Mouse (Mus musculus) limb, embryonic 11.5 days (tissue): ENCODE measurements around the gene Padi3. TPM values are rescaled to one million over a fixed set of nuclear protein-coding genes. Genes with fewer than 3 reads are reported as not detected.

Experiments used
- ATAC-seq: fragments of 200-750 bp; cut with Nextera tagmentation; 2 replicates; pipeline ENCODE4 v1.8.0; 2017; ENCODE audit warnings: low read depth; ENCODE audit not compliant: insufficient number of reproducible peaks, low FRiP score, low TSS enrichment
- DNase-seq: peaks from one replicate; pipeline ENCODE4 v3.0.0-alpha.2; 2015; ENCODE audit warnings: low spot score
- H3K27ac ChIP-seq: fragments of 300-500 bp; sonication (generic); replicated peaks from 2 replicates; pipeline ENCODE4 v1.5.1; 2014; ENCODE audit warnings: low read depth, mild to moderate bottlenecking, low read length
- H3K27me3 ChIP-seq: fragments of 300-500 bp; sonication (generic); 2 replicates; pipeline ENCODE4 v1.6.1; 2014; ENCODE audit warnings: mild to moderate bottlenecking, low read length, mixed read lengths; ENCODE audit not compliant: control insufficient read depth, insufficient read depth
- H3K36me3 ChIP-seq: fragments of 300-500 bp; sonication (generic); 2 replicates; pipeline ENCODE4 v1.6.1; 2014; ENCODE audit warnings: mild to moderate bottlenecking, low read length, moderate library complexity, mixed read lengths; ENCODE audit not compliant: control insufficient read depth, insufficient read depth
- H3K4me1 ChIP-seq: fragments of 300-500 bp; sonication (generic); 2 replicates; pipeline ENCODE4 v1.6.1; 2014; ENCODE audit warnings: low read length, mixed read lengths; ENCODE audit not compliant: control insufficient read depth, insufficient read depth
- H3K4me2 ChIP-seq: fragments of 300-500 bp; sonication (generic); 2 replicates; pipeline ENCODE4 v1.6.1; 2014; ENCODE audit warnings: low read depth, mild to moderate bottlenecking, moderate library complexity; ENCODE audit not compliant: severe bottlenecking
- H3K4me3 ChIP-seq: fragments of 300-500 bp; sonication (generic); 2 replicates; pipeline ENCODE4 v1.5.1; 2014; ENCODE audit warnings: low read depth, low read length
- H3K9ac ChIP-seq: fragments of 300-500 bp; sonication (generic); 2 replicates; pipeline ENCODE4 v1.6.1; 2014; ENCODE audit warnings: mild to moderate bottlenecking, low read length
- H3K9me3 ChIP-seq: fragments of 300-500 bp; sonication (generic); 2 replicates; pipeline ENCODE4 v1.6.1; 2016; ENCODE audit warnings: low read length; ENCODE audit not compliant: control insufficient read depth
- WGBS: fragments of 180-500 bp; shearing (Covaris S2); extraction: QIAGEN DNeasy Blood & Tissue Kit; methylation state at CpG from one replicate; pipeline ENCODE4 v1.1.7; 2014; 5-methylcytosine and 5-hydroxymethylcytosine counted together
- polyA plus RNA-seq: library from polyadenylated mRNA; unstranded; fragments of >200 nt; fragmentation: Nextera tagmentation; extraction: Ambion mirVana; gene quantifications from 2 replicates; pipeline ENCODE4 v1.2.1, GENCODE M21; 2014

Gene Padi3
- polyA plus RNA-seq, 1 experiment from 2014 or later, result 0.61 TPM

GRCm38 (mm10) chr4:140813358-140814185 is 3.1 kb upstream of the Padi3 start:
- ATAC-seq (peak; percentile 41; the same call in 1 of the 2 replicates), DNase-seq (peak; percentile 70)
- Histone ChIP-seq H3K36me3 (no peaks in the 10 kb centered on the region), H3K9ac (peak overlapping the region; percentile 52), H3K9me3 (no peaks in the 10 kb centered on the region), H3K4me3 (peak overlapping the region; percentile 39), H3K27me3 (no peaks in the 10 kb centered on the region), H3K4me1 (peaks cover 29% of the 10 kb centered on the region), H3K27ac (peak overlapping the region; percentile 89), H3K4me2 (peak overlapping the region; percentile 74)
- WGBS, result 3% methylated on average over 13 of the region's 13 CpGs

DNA sequence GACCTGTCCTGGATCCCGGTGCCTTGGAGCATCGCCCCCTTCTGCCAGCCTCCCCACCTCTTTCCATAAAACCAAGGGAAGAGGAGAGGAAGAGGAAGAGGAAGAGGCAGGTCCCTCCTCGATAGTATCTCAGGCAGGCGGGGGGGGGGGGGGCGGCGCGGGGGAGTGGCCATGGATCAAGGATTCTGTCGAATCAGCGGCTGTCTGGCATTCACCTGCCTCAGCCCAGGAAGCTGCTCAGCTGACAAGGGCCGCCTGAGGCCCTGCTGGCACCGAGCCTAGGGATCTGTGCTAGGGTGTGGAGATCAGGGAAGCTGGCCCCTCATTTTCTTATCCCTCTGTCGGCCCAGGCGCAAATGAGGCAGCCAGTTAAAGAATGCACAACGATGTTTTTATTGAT is 2.2 kb upstream of the Padi3 start:
- peak overlapping the region; percentile 89; the same call in 1 of the 2 replicates for H3K27ac ChIP-seq
- no peak for DNase-seq
- H3K4me3 ChIP-seq, result no peak overlapping the region
- no peaks in the 10 kb centered on the region for H3K27me3 ChIP-seq
- no peak for ATAC-seq
- no peak overlapping the region for H3K9ac ChIP-seq
- H3K4me1 ChIP-seq, result peaks cover 29% of the 10 kb centered on the region
- H3K9me3 ChIP-seq, result no peaks in the 10 kb centered on the region
- 27% methylated on average over 10 of the region's 14 CpGs for WGBS
- no peak overlapping the region for H3K4me2 ChIP-seq
- no peaks in the 10 kb centered on the region for H3K36me3 ChIP-seq

DNA sequence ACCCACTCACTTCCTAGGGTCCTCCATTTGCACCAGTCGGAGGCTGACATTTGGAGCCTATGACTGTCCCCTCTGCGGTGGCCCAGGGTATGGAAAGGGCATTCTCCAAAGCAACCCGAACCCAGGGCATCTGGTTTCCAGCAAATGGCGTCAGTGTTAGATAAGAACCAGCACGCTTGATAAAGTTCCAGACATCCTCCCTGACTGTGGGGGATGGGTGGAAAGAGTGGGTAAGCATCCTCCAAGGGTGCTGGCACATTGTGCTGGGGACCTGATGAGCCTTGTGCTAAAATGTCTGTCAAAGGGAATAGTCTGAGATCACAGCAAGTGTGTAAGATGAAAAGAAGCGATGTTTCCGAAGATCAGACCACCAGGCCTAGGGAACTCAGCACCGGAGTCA is 1.7 kb upstream of the Padi3 start:
- no peak overlapping the region for H3K4me3 ChIP-seq
- H3K36me3 ChIP-seq, result no peaks in the 10 kb centered on the region
- no peak for ATAC-seq
- H3K9ac ChIP-seq, result no peak overlapping the region
- no peak for DNase-seq
- peaks cover 29% of the 10 kb centered on the region for H3K4me1 ChIP-seq
- H3K9me3 ChIP-seq, result no peaks in the 10 kb centered on the region
- no peak overlapping the region for H3K4me2 ChIP-seq
- no peaks in the 10 kb centered on the region for H3K27me3 ChIP-seq
- 53% methylated on average over 8 of the region's 8 CpGs for WGBS
- 0 out of 2 replicates have a peak overlapping the region, but pooled peaks have one; percentile 30 for H3K27ac ChIP-seq

DNA sequence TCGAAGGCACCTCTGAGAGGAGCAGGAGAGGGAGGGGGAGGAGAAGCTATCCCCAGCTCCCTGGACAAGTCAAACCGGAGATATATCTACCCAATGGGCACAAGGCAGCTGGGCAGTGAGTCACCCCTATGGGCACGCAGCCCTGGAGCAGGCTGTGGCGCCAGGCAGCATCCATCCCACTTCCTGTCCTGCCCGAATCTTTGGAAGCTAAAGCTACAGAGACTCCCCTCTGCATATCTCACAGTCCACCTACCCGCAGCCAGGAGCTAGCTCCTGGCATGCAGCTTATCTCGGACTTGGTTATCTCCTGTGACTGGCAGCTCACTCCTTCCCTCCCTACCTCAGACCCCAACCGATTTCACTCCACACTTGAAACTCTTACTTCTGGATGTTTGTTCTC is 1.3 kb downstream of the Padi3 start:
- no peak overlapping the region for H3K27ac ChIP-seq
- no peak overlapping the region for H3K4me3 ChIP-seq
- H3K27me3 ChIP-seq, result no peaks in the 10 kb centered on the region
- no peak for DNase-seq
- H3K9me3 ChIP-seq, result no peaks in the 10 kb centered on the region
- no peak for ATAC-seq
- no peak overlapping the region for H3K9ac ChIP-seq
- 83% methylated on average over 8 of the region's 8 CpGs for WGBS
- H3K36me3 ChIP-seq, result no peaks in the 10 kb centered on the region
- H3K4me1 ChIP-seq, result peaks cover 16% of the 10 kb centered on the region
- H3K4me2 ChIP-seq, result no peak overlapping the region

DNA sequence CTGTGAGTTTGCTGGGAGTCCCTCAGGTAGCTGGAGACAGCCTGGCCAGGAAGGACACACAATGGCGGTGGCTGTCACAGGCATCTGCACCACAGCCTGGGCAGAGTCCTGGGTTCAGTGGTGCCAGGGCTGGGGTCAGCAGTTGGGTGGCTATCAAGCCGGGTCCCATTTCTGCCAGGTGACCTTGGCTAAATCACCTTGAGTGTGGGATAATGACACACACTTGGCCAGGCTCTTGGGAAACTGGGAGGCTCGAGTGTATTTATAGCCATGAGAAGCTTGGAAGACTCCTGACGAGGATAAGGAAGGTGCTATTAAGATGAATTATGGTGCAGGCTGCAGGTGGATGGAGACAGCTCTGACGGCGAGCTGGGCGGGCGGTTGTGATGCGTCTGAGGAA is 5.8 kb downstream of the Padi3 start:
- Histone ChIP-seq H3K4me1 (no peaks in the 10 kb centered on the region), H3K27me3 (no peaks in the 10 kb centered on the region), H3K9ac (no peak overlapping the region), H3K4me2 (no peak overlapping the region), H3K36me3 (no peaks in the 10 kb centered on the region), H3K4me3 (no peak overlapping the region), H3K9me3 (no peaks in the 10 kb centered on the region), H3K27ac (no peak overlapping the region)
- no peak for ATAC-seq
- WGBS, result 70% methylated on average over 9 of the region's 9 CpGs
- DNase-seq, result no peak

- Histone ChIP-seq H3K4me3 (no peak overlapping the region), H3K4me2 (no peak overlapping the region), H3K9me3 (no peaks in the 10 kb centered on the region), H3K27me3 (no peaks in the 10 kb centered on the region), H3K27ac (no peak overlapping the region), H3K4me1 (no peaks in the 10 kb centered on the region), H3K9ac (no peak overlapping the region), H3K36me3 (no peaks in the 10 kb centered on the region)
- WGBS, result 81% methylated on average over 3 of the region's 3 CpGs
- DNase-seq, result no peak
- no peak; the same call in 1 of the 2 replicates for ATAC-seq
These were observed 9.1 kb downstream of the Padi3 start for GRCm38 (mm10) chr4:140801364-140801763.

DNA sequence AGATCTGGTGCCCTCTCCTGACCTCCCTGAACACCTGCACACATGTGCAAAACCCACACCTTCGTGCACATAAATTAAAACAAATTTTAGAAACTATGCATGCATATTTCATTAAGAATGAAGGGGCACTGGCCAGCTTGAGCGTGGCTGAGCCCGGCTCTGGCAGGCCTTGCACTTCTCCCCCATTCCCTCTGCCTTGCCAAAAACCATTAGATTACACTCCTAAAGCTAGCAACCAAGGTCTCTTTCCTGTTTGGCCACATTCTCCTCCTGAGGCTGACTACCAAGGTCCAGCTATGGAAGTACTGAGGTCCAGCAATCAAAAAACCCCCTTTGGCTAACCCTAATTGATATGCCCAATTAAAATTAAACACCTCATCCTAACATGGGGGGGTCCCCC is 13.7 kb downstream of the Padi3 start:
- Histone ChIP-seq H3K9me3 (no peaks in the 10 kb centered on the region; the same call in 1 of the 2 replicates), H3K27me3 (no peaks in the 10 kb centered on the region)
- no peak for ATAC-seq

DNA sequence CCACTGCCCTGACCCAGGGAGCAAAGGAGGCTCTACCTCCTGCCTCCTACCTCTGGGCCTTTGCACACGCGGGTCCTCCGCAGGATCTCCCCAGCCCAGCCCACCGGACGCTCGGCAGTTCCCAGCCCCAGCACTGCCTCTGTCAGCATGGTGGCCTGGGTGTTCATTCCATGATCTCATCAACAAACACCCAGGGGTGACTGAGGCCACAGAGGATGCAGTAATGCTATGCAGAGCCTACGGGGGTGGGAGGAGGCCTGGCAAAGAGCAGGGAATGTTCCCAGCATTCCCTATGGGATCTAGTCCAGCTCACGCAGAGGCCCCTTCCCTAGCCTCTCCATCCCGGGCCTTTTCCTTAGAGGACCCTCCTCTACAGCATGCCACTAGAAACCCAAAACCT is 15.8 kb downstream of the Padi3 start:
- 91% methylated on average over 9 of the region's 9 CpGs for WGBS
- ATAC-seq (no peak), DNase-seq (no peak)
- Histone ChIP-seq H3K9me3 (no peaks in the 10 kb centered on the region; the same call in 1 of the 2 replicates), H3K27me3 (no peaks in the 10 kb centered on the region), H3K27ac (no peak overlapping the region), H3K4me1 (peaks cover 1% of the 10 kb centered on the region; the same call in 1 of the 2 replicates), H3K9ac (no peak overlapping the region), H3K4me3 (no peak overlapping the region), H3K36me3 (no peaks in the 10 kb centered on the region), H3K4me2 (no peak overlapping the region)

More for the DNA sequence above, 13.7 kb downstream of the Padi3 start:
- H3K36me3 ChIP-seq, result no peaks in the 10 kb centered on the region
- 77% methylated on average over 3 of the region's 3 CpGs for WGBS
- no peak overlapping the region for H3K27ac ChIP-seq
- no peak overlapping the region for H3K4me3 ChIP-seq
- H3K9ac ChIP-seq, result no peak overlapping the region
- H3K4me2 ChIP-seq, result no peak overlapping the region
- H3K4me1 ChIP-seq, result no peaks in the 10 kb centered on the region
- no peak for DNase-seq
